Mouse (Mus musculus): ENCODE measurements around the gene Wnt4.

Wnt4 gene

DNA sequence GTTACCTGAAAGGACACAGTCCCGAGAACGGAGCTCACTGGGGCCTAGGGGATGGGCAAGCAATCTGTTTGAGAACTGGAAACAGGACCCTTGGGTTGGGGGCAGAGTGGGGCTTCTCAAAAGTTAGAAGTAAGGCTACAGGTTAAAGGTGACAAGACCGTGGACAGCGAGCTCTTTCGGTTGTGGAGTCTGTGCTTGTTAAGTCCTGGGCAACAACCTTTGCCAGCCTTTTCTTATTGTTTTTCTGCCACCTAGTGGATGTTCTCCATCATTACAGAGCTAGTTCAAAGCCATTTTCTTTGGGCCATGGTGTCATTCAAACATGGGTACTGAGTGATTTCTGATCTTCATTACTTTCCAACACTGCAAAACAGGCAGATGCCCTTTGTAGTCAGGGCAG, 31.1 kb downstream of the Wnt4 start:
- peak; percentile 64 to 74 for DNase-seq

DNA sequence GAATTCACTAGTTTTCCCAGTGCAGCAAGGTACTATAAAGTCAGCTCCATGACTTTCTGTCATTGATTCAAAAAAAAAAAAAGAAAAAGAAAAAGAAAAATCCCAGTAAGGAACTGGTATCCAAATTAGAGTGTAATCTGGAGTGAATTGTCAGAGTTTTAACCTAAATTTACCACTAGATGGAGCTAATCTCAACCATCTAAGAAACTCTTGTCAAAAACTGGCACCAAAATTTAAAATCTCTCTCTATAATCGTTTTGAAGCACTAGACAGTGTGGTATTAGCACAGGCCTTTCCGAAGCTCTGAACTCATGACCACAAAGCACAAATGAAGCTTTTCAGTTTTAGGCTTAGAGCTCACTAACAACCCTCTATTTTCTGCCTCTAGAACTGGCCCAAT, 36.2 kb downstream of the Wnt4 start:
- no peak for DNase-seq

DNA sequence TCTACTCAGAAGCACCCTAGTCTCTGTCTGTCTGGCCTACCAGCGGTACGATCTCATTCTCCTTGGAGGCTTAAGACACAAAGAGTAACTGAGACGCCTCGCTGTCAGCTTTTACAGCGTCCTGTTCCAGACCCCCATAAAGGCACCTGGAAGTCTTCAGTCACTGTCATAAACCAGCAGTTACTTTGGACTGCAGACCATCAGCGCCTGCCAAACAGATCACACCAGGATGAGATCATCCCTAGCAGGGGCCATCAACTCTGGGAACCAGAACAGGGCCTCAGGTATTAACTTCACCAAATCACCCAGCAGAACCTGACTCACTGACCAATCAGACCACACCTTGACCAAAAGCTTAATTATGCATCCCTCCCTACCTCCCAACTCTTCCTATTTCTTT, 37.3 kb downstream of the Wnt4 start:
- DNase-seq, result no peak

DNA sequence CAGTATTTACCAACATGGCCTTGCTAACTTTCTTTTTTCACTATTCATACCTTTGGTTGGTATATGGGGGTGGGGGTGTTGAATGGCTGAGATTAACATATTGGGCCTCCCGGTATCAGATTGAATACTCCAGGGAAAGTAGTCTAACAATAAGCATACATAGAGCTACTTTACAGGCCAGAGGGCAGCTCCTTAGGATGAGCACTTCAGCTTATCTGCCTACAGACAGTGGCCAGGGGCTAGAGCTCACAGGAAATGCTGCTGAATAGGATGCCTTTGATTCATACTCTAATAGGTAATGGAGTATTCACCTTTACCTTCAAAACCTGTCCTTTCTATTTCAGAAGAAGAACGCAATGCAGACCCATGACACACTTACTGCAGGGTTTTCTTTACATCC, 37.8 kb downstream of the Wnt4 start:
- no peak for DNase-seq

DNA sequence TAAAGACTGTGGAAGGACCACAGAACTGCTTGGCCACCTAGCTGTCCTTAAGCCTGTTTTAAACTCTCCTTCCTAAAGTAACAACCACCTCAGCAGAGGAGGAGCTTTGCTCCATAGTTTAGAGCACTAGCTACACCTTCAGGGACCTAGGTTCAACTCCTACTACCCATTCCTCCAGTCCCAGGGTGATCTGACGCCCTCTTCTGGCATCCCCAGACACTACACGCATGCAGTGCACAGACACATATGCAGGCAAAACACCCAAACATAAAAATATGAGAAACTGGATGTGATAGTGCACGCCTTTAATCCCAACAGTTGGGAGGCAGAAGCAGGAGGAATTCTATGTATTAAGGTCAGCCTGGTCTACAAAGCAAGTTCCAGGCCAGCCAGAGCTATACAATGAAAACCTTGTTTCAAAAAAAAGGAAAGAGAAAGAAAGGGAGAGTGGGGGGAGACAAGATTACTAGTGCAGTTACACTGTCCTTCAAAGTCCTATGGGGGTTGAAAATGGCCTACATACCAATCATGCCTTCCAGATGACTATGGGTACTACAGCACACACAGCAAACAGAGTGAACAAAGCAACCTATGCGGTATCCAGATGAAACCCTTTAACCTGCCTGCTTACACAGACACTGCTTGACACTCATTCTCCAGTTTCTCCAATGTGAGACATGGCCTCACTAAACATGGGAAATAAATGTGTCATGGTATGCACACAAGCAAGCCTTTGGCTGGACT, 38.9 kb downstream of the Wnt4 start:
- DNase-seq, result no peak

DNA sequence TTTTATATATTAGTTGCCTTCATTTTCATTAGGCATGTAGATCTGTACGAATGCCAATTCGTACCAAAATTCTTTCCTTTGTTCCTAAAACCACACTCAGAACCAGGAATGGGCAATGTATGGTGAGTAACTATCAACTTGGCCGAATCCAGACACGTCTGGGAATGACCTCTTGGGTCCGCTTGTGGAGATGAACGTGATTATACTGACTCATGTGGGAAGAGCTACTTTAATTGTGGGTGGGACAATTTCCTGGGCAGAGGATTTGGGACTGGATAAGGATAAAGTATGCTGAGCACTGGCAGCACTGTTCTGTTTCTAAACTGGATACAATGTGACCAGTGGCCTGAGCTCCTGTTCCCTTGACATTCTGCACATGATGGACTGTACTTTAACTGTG, 47.6 kb downstream of the Wnt4 start:
- DNase-seq, result no peak

DNA sequence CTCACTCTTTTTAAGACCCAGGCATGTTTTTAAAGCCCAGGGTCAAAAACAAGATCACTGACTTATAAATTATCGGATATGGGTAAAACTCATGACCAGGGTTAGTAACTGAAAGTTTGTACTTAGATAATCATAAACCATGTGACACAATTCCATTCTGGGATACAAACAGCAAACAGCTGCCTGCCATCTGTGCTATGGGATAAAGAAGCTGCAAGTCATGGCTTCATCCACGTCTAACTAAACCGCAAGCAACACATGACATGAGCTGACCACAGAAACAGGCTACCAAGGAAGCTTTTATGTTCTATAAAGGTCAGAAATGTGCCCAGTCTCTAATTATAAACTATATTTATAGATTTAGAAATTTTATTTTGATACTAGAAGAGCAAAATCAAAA, 49.2 kb downstream of the Wnt4 start:
- no peak for DNase-seq

DNA sequence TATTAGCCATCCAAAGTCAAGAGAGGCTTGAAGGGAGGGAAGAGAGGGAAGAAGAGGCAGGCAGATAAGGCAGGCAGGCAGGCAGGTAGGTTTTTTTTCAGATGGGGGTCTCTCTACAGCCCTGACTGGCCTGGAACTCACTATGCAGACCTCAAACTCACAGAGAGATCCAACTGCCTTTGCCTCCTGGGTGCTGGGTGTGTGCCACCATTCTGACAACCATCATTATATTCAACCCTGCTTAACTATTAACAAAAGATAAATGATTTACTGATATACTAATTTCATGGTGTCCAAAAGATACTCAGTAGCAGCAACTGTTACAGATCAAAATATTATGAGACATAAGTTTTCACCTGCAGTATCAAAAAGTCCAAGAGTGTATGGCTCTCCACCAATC, 54.8 kb downstream of the Wnt4 start:
- no peak for DNase-seq

DNA sequence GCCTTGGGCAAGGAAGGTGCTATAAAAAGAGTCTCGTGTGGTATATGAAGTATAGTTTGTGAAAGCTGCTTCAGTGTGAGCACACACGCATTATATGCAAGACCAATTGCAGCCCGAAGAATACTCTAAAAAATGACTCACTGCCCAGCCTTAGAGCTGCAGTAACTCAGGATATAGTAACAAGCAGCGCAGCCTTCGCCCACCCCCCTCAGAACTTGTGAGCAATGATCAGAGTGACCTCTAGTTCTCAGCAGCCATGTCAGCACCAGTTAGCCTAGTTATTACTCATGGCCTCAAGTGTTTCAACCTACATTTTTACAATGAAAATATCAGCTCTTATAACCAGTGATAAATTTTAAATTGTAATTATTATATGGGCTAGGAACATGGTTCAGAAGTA, 59.2 kb downstream of the Wnt4 start:
- no peak for DNase-seq

DNA sequence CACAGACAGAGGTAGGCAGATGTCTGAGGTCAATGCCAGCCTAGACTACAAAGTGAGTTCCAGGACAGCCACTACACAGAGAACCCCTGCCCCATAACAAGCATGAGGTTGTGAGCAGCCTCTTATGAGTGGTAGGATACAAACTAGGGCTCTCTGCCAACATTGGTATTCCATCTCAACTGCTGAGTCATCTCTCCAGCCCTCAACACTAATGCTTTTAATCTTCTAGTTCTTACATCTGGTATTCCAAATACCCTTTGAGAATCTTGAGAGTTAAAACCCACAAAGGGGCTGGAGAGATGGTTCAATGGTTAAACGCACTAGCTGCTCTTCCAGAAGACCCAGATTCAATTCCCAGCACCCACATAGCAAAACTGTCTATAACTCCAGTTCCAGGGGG, 62.1 kb downstream of the Wnt4 start:
- no peak for DNase-seq

DNA sequence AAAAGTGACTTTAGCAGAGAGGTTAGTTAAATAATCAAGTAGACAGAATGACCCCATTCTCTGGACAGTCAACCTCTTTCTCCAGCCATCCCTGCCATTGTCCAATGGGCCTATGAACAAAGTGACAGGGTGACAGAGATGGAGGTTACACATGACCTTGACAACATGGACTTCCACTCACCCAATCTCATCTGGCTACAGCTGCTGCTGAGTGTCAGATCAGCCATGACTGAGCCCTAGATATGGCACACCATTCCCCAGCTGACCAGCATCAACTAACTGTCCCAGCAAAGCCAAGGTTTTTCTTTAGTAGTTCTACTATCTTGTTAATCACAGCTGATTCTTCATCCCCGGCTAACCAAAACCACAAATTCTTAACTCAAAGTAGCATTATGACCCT, 65.5 kb downstream of the Wnt4 start:
- no peak for DNase-seq

DNA sequence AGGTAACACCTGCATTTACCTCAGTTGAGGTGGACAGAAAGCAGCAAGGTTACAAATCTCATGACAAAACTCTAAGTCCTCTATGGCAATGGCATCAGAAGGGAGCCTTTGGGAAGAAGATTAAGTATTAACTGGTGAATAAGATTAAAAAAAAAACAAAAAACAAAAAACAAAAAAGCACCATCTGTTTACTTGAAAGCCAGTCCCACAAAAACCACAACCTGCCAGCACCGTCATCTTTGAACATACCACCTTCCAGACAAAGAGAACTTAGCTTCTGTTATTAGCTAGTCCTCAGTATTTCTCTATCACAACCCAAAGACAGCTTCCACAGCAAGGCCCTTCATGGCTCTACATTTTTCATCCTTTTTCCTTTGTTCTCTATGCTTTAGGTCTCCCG, 67.8 kb downstream of the Wnt4 start:
- no peak for DNase-seq

DNA sequence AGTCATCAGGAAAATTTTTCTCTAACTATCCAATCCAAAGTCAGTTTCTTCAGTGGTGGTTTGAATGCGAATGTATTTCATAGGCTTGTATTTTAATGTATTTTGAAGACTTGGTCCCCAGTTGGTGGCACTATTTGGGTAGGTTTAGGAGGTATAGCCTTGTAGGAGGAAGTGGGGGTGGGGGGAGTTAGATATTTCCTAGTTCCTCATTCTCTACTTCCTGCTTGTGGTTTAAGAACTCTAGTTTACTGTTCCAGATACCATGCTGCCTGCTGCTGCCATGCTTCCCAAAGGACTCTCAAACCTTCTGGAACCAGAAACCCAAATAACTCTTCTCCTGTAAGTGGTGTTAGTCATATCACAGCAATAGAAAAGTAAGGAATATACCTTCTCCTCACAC, 68.5 kb downstream of the Wnt4 start:
- DNase-seq, result no peak

Data from cerebellum, postnatal 14 days (tissue).